Mouse (Mus musculus) hindbrain, embryonic 12.5 days (tissue): Measurements from ENCODE around the gene Nme7. TPM values are rescaled to one million over a fixed set of nuclear protein-coding genes. Genes with fewer than 3 reads are reported as not detected.

Experiments used
- ATAC-seq: fragments of 200-750 bp; cut with Nextera tagmentation; 2 replicates; pipeline ENCODE4 v1.8.0; 2017; ENCODE audit warnings: moderate TSS enrichment; ENCODE audit not compliant: low FRiP score
- H3K27ac ChIP-seq: fragments of 300-500 bp; sonication (generic); 2 replicates; pipeline ENCODE4 v1.5.1; 2016; ENCODE audit warnings: mild to moderate bottlenecking
- H3K27me3 ChIP-seq: fragments of 300-500 bp; sonication (generic); 2 replicates; pipeline ENCODE4 v1.6.1; 2016; ENCODE audit warnings: mild to moderate bottlenecking
- H3K36me3 ChIP-seq: fragments of 300-500 bp; sonication (generic); 2 replicates; pipeline ENCODE4 v1.6.1; 2016; ENCODE audit warnings: mild to moderate bottlenecking
- H3K4me1 ChIP-seq: fragments of 300-500 bp; sonication (generic); 2 replicates; pipeline ENCODE4 v1.6.1; 2016
- H3K4me2 ChIP-seq: fragments of 300-500 bp; sonication (generic); replicated peaks from 2 replicates; pipeline ENCODE4 v1.6.1; 2016; ENCODE audit warnings: mild to moderate bottlenecking
- H3K4me3 ChIP-seq: fragments of 300-500 bp; sonication (generic); 2 replicates; pipeline ENCODE4 v1.5.1; 2016; ENCODE audit warnings: mild to moderate bottlenecking
- H3K9ac ChIP-seq: fragments of 300-500 bp; sonication (generic); 2 replicates; pipeline ENCODE4 v1.6.1; 2016; ENCODE audit warnings: mild to moderate bottlenecking, moderate library complexity
- H3K9me3 ChIP-seq: fragments of 300-500 bp; sonication (generic); replicated peaks from 2 replicates; pipeline ENCODE4 v1.6.1; 2016; ENCODE audit warnings: mild to moderate bottlenecking
- WGBS: fragments of 180-500 bp; shearing (Covaris S2); methylation state at CpG from one replicate; pipeline ENCODE4 v1.1.7; 2016; 5-methylcytosine and 5-hydroxymethylcytosine counted together
- polyA plus RNA-seq: library from polyadenylated mRNA; unstranded; fragments of >200 nt; fragmentation: Nextera tagmentation; extraction: Ambion mirVana; gene quantifications from 2 replicates; pipeline ENCODE4 v1.2.1, GENCODE M21; 2016

Gene Nme7
- polyA plus RNA-seq, 1 experiment from 2014 or later: 29.8 TPM

- Histone ChIP-seq H3K36me3 (peaks cover 59% of the 10 kb centered on the region), H3K4me3 (no peak overlapping the region), H3K9me3 (no peaks in the 10 kb centered on the region), H3K27ac (no peak overlapping the region), H3K4me2 (no peak overlapping the region), H3K27me3 (no peaks in the 10 kb centered on the region), H3K4me1 (no peaks in the 10 kb centered on the region), H3K9ac (no peak overlapping the region)
- ATAC-seq: no peak
- 83% methylated on average over 5 of the region's 5 CpGs for WGBS
These were observed 141.8 kb downstream of the Nme7 start for GRCm38 (mm10) chr1:164445620-164446162.

DNA sequence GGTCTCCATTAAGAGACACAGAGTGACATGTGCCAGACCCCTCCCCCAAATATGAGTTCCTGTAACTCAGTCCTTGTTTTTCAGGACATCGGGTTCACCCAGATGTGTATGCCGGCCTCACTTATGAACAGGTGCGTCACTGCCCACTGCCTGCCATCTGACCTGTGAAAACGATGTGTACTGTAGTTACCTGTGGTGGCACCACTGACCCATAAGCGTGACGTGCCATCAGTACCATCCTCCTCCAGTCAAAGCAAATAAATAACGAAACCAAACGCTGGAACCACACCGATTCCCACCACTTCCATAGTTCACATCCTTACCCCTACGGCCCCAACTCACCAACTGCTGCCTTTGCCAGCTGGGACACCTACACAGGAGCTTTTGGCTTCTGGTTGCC is 142.6 kb downstream of the Nme7 start:
- no peaks in the 10 kb centered on the region for H3K27me3 ChIP-seq
- no peak overlapping the region for H3K27ac ChIP-seq
- no peaks in the 10 kb centered on the region for H3K4me1 ChIP-seq
- H3K4me2 ChIP-seq: no peak overlapping the region
- WGBS: 94% methylated on average over 10 of the region's 10 CpGs
- no peaks in the 10 kb centered on the region for H3K9me3 ChIP-seq
- no peak overlapping the region for H3K4me3 ChIP-seq
- no peak overlapping the region for H3K9ac ChIP-seq
- ATAC-seq: no peak
- peaks cover 57% of the 10 kb centered on the region for H3K36me3 ChIP-seq

DNA sequence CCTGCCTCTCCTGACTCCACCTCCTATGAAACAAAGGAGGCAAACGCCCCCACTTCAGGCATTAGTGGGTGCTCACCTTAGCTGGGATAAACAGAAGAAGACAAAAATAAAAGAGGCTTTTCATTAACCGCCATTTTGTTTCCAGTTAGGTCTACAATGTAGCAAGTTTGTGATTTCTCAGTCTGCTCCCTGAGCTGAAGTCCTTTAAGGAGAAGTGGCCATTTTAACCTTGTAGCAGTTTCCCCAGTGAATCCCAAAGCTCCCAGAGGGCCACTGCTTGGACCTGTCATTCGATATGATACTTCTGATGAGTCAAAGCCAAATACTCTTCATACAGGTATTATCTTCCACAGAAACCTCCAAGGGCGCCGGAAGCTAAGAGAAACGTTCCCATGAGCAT is 143.6 kb downstream of the Nme7 start:
- no peak overlapping the region for H3K9ac ChIP-seq
- H3K27me3 ChIP-seq: no peaks in the 10 kb centered on the region
- peaks cover 57% of the 10 kb centered on the region for H3K36me3 ChIP-seq
- no peak overlapping the region for H3K27ac ChIP-seq
- 92% methylated on average over 6 of the region's 6 CpGs for WGBS
- ATAC-seq: no peak
- H3K9me3 ChIP-seq: no peaks in the 10 kb centered on the region
- H3K4me2 ChIP-seq: no peak overlapping the region
- H3K4me1 ChIP-seq: no peaks in the 10 kb centered on the region
- no peak overlapping the region for H3K4me3 ChIP-seq

GRCm38 (mm10) chr1:164449626-164450025 is 145.7 kb downstream of the Nme7 start:
- WGBS: 91% methylated on average over 8 of the region's 8 CpGs

GRCm38 (mm10) chr1:164450231-164450630 is 146.3 kb downstream of the Nme7 start:
- Histone ChIP-seq H3K9ac (no peak overlapping the region), H3K36me3 (peaks cover 50% of the 10 kb centered on the region), H3K27ac (no peak overlapping the region), H3K4me2 (no peak overlapping the region), H3K9me3 (no peaks in the 10 kb centered on the region), H3K4me3 (no peak overlapping the region), H3K4me1 (peaks cover 16% of the 10 kb centered on the region), H3K27me3 (no peaks in the 10 kb centered on the region)
- ATAC-seq: no peak
- 86% methylated on average over 4 of the region's 4 CpGs for WGBS

More at GRCm38 (mm10) chr1:164449626-164450025, 145.7 kb downstream of the Nme7 start:
- Histone ChIP-seq H3K36me3 (peaks cover 54% of the 10 kb centered on the region), H3K4me3 (no peak overlapping the region), H3K9ac (no peak overlapping the region), H3K4me1 (peaks cover 10% of the 10 kb centered on the region), H3K27me3 (no peaks in the 10 kb centered on the region), H3K9me3 (no peaks in the 10 kb centered on the region), H3K27ac (no peak overlapping the region), H3K4me2 (no peak overlapping the region)
- ATAC-seq: no peak

GRCm38 (mm10) chr1:164450644-164451043 is 146.7 kb downstream of the Nme7 start:
- Histone ChIP-seq H3K36me3 (peaks cover 50% of the 10 kb centered on the region), H3K4me1 (peaks cover 17% of the 10 kb centered on the region), H3K4me2 (no peak overlapping the region), H3K4me3 (no peak overlapping the region), H3K9ac (no peak overlapping the region), H3K27me3 (no peaks in the 10 kb centered on the region), H3K9me3 (no peaks in the 10 kb centered on the region), H3K27ac (no peak overlapping the region)
- ATAC-seq: no peak
- WGBS: 89% methylated on average over 4 of the region's 4 CpGs

- 87% methylated on average over 5 of the region's 5 CpGs for WGBS
- H3K4me1 ChIP-seq: peaks cover 24% of the 10 kb centered on the region
- H3K4me3 ChIP-seq: no peak overlapping the region
- no peak overlapping the region for H3K27ac ChIP-seq
- no peaks in the 10 kb centered on the region for H3K9me3 ChIP-seq
- H3K9ac ChIP-seq: no peak overlapping the region
- peaks cover 48% of the 10 kb centered on the region for H3K36me3 ChIP-seq
- H3K27me3 ChIP-seq: no peaks in the 10 kb centered on the region
- no peak for ATAC-seq
- no peak overlapping the region for H3K4me2 ChIP-seq
These were observed 147.4 kb downstream of the Nme7 start for GRCm38 (mm10) chr1:164451346-164451745.

GRCm38 (mm10) chr1:164452580-164452979 is 148.7 kb downstream of the Nme7 start:
- H3K4me3 ChIP-seq: no peak overlapping the region
- H3K9ac ChIP-seq: no peak overlapping the region
- H3K27me3 ChIP-seq: no peaks in the 10 kb centered on the region
- H3K36me3 ChIP-seq: peaks cover 39% of the 10 kb centered on the region
- no peak overlapping the region for H3K4me2 ChIP-seq
- no peaks in the 10 kb centered on the region for H3K9me3 ChIP-seq
- H3K4me1 ChIP-seq: peaks cover 33% of the 10 kb centered on the region
- WGBS: 91% methylated on average over 6 of the region's 6 CpGs
- H3K27ac ChIP-seq: no peak overlapping the region
- ATAC-seq: no peak

DNA sequence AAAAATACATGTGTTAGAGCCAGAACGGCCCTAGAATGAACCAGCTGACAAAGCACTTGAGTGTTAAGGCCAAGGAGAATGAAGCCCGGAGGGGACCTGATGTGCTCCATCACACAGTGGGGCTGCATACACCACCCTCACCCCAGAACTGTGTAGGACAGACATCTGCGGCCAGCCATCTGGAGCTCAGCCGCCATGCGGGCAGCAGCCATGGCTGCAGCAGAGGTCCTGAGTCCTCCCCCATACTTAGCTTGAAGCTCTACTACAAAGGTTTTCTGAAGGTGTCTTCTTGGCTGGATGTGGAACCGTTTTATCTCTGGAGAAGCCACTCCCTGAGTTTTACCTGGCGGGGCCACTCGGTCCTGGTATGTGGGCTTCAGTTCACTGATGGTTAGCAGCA is 149.2 kb downstream of the Nme7 start:
- H3K4me3 ChIP-seq: no peak overlapping the region

DNA sequence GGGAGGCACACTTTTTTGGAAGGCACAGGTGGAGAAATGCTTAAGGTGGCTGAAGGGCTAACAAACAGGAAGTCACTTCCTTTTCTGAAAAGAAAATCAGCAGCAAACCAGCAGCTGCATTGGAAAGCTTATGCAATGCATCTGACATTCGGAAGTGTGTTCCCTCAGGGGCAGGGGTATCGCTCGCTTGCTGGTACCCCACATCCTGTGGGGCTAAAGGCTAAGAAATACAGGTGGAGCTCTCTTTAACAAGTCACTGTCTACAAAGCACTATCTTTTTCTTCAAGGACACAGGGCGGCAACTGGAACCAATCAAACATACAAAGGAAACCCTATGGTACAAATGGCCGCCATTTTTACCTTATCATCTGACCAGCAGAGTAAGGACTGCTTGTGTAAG is 149.8 kb downstream of the Nme7 start:
- Histone ChIP-seq H3K36me3 (peaks cover 32% of the 10 kb centered on the region), H3K4me1 (peaks cover 36% of the 10 kb centered on the region), H3K9ac (no peak overlapping the region), H3K4me2 (no peak overlapping the region), H3K27me3 (peaks cover 4% of the 10 kb centered on the region; the same call in 1 of the 2 replicates), H3K4me3 (no peak overlapping the region), H3K9me3 (no peaks in the 10 kb centered on the region), H3K27ac (no peak overlapping the region)
- WGBS: 90% methylated on average over 5 of the region's 5 CpGs
- ATAC-seq: no peak

More for the DNA sequence above, 149.2 kb downstream of the Nme7 start:
- no peak for ATAC-seq
- peaks cover 33% of the 10 kb centered on the region for H3K4me1 ChIP-seq
- no peaks in the 10 kb centered on the region for H3K9me3 ChIP-seq
- H3K27ac ChIP-seq: no peak overlapping the region
- H3K9ac ChIP-seq: no peak overlapping the region
- peaks cover 34% of the 10 kb centered on the region for H3K36me3 ChIP-seq
- no peaks in the 10 kb centered on the region for H3K27me3 ChIP-seq
- no peak overlapping the region for H3K4me2 ChIP-seq
- 94% methylated on average over 8 of the region's 8 CpGs for WGBS

GRCm38 (mm10) chr1:164454747-164455400 is 151.0 kb downstream of the Nme7 start:
- Histone ChIP-seq H3K9me3 (no peaks in the 10 kb centered on the region), H3K9ac (peak overlapping the region; percentile 49; the same call in 1 of the 2 replicates), H3K27me3 (peaks cover 9% of the 10 kb centered on the region; the same call in 1 of the 2 replicates), H3K4me3 (peak overlapping the region; percentile 36), H3K36me3 (peaks cover 29% of the 10 kb centered on the region), H3K4me2 (peak overlapping the region; percentile 77), H3K4me1 (peaks cover 38% of the 10 kb centered on the region), H3K27ac (no peak overlapping the region)
- ATAC-seq: no peak
- 37% methylated on average over 14 of the region's 14 CpGs for WGBS

DNA sequence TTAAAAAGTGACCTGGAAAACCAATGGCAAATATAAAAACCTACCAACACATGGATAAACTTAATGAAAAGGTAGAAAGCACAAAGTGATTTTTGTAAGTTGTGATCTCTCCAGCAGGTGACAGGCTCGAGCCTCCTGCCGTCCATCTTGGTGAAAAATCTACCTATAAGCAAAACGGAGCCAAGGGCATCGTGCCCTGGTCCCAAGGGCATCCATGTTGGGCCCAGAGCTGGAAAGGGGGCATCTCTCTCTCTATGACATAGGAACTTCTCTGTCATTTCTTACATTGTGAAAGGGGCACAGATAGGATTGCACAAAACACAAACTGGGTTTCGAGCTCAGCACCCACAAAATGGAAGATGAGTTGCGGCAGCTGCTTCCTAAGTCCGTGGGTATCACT is 151.7 kb downstream of the Nme7 start:
- peaks cover 38% of the 10 kb centered on the region for H3K4me1 ChIP-seq
- no peak overlapping the region for H3K27ac ChIP-seq
- H3K4me2 ChIP-seq: peak overlapping the region; percentile 77
- peaks cover 13% of the 10 kb centered on the region for H3K27me3 ChIP-seq
- peak overlapping the region; percentile 68 for H3K4me3 ChIP-seq
- 62% methylated on average over 7 of the region's 7 CpGs for WGBS
- no peak for ATAC-seq
- peak overlapping the region; percentile 58; the same call in 1 of the 2 replicates for H3K9ac ChIP-seq
- no peaks in the 10 kb centered on the region for H3K9me3 ChIP-seq
- H3K36me3 ChIP-seq: peaks cover 23% of the 10 kb centered on the region

DNA sequence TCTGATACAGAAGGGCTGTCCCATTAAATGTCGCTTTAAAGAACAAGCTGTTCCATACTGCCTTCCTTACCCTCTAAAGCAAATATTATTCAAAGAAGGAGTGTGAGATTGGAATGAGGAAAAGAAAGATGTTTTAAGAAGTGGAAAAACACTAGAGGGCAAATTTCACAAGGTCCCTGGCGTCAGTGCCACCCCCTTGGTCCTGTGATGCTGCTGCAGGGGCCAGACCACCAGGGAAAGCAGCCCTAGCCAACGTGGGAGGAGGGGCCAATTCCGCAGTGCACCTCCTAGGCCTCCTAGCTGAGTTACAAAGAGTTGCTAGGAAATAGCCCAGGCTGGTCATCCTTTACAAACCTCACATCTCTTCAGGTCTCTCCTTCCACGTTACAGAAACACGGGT is 152.1 kb downstream of the Nme7 start:
- WGBS: 17% methylated on average over 6 of the region's 6 CpGs
- no peak for ATAC-seq
- Histone ChIP-seq H3K9me3 (no peaks in the 10 kb centered on the region), H3K27ac (no peak overlapping the region; the same call in 1 of the 2 replicates), H3K4me1 (peaks cover 38% of the 10 kb centered on the region), H3K4me3 (peak overlapping the region; percentile 68), H3K4me2 (peak overlapping the region; percentile 77), H3K9ac (peak overlapping the region; percentile 58; the same call in 1 of the 2 replicates), H3K36me3 (peaks cover 20% of the 10 kb centered on the region), H3K27me3 (peaks cover 14% of the 10 kb centered on the region)
